8 mouse cellular contexts compared by ENCODE assay signal in genomic region chr14:24550763-24551471, GRCm38 (mm10).
DNase-seq lines count a peak whose midpoint lies in the region; ATAC-seq lines count a peak whose summit lies in the region.
"Had no signal": no experiment of that assay in that cellular context is flagged by ENCODE, and none has a peak within 500 bp of the region (broad histone marks: within the 10 kb centered on the region; RNA-seq: fewer than 3 reads in every experiment).

No protein-coding gene starts in this region.

- no peaks in the 10 kb centered on the region for H3K27me3 ChIP-seq in forebrain, embryonic 12.5 days
- no peaks in the 10 kb centered on the region for H3K27me3 ChIP-seq in neural tube, embryonic 12.5 days (replicated peaks)
- H3K27me3 ChIP-seq: stomach, embryonic 15.5 days had no signal

- peak overlapping the region; percentile 10; the same call in 1 of the 2 replicates for H3K4me2 ChIP-seq in forebrain, embryonic 12.5 days
- H3K4me2 ChIP-seq in neural tube, embryonic 12.5 days (replicated peaks): no peak overlapping the region; the same call in 1 of the 2 replicates
- H3K4me2 ChIP-seq: stomach, embryonic 15.5 days had no signal

- peak; percentile 66 for DNase-seq in embryo, embryonic 11 days
- peak; percentile 67 to 72 for DNase-seq in layer of hippocampus, postnatal 10 days (ENCODE audit: low spot score in 2 of 2)
- no peak for DNase-seq in lung, adult 18-20 months
- DNase-seq in ovary, adult 18-20 months (ENCODE audit: low spot score): no peak
- DNase-seq in thymus, postnatal 36 days: no peak

- ATAC-seq in forebrain, embryonic 12.5 days (ENCODE audit: low FRiP score): peak; percentile 94
- peak; percentile 96 for ATAC-seq in neural tube, embryonic 12.5 days (ENCODE audit: low FRiP score, low read depth)

- peak overlapping the region; percentile 38; the same call in 1 of the 2 replicates for H3K9ac ChIP-seq in forebrain, embryonic 12.5 days
- H3K9ac ChIP-seq in neural tube, embryonic 12.5 days: no peak overlapping the region
- H3K9ac ChIP-seq: stomach, embryonic 15.5 days had no signal

- H3K4me3 ChIP-seq in forebrain, embryonic 12.5 days (replicated peaks): no peak overlapping the region
- no peak overlapping the region for H3K4me3 ChIP-seq in neural tube, embryonic 12.5 days
- H3K4me3 ChIP-seq: stomach, embryonic 15.5 days had no signal

- peaks cover 6% of the 10 kb centered on the region; the same call in 1 of the 2 replicates for H3K9me3 ChIP-seq in forebrain, embryonic 12.5 days
- H3K9me3 ChIP-seq in neural tube, embryonic 12.5 days: no peaks in the 10 kb centered on the region
- H3K9me3 ChIP-seq: stomach, embryonic 15.5 days had no signal

- no peaks in the 10 kb centered on the region for H3K36me3 ChIP-seq in forebrain, embryonic 12.5 days (replicated peaks)
- no peaks in the 10 kb centered on the region for H3K36me3 ChIP-seq in neural tube, embryonic 12.5 days
- H3K36me3 ChIP-seq: stomach, embryonic 15.5 days had no signal

- peak overlapping the region; percentile 84 for H3K27ac ChIP-seq in forebrain, embryonic 12.5 days
- H3K27ac ChIP-seq in neural tube, embryonic 12.5 days: peak overlapping the region; percentile 77
- H3K27ac ChIP-seq: stomach, embryonic 15.5 days had no signal

- peaks cover 15% of the 10 kb centered on the region for H3K4me1 ChIP-seq in forebrain, embryonic 12.5 days
- peaks cover 11% of the 10 kb centered on the region for H3K4me1 ChIP-seq in neural tube, embryonic 12.5 days
- H3K4me1 ChIP-seq: stomach, embryonic 15.5 days had no signal

- 24% methylated on average over 7 of the region's 7 CpGs for WGBS in forebrain, embryonic 12.5 days
- WGBS in neural tube, embryonic 12.5 days: 16% methylated on average over 7 of the region's 7 CpGs

Comparison
In these comparisons a context has a peak if more than half of its experiments do, and no peak if none do; other contexts are left out.
1. DNase-seq: peak in embryo, embryonic 11 days (single experiment) and layer of hippocampus, postnatal 10 days (2 of 2); none in lung, adult 18-20 months (0 of 2), ovary, adult 18-20 months (single experiment) and thymus, postnatal 36 days (0 of 2).